Mouse (Mus musculus) heart, embryonic 15.5 days (tissue): Measurements from ENCODE around the gene Elk4. TPM values are rescaled to one million over a fixed set of nuclear protein-coding genes. Genes with fewer than 3 reads are reported as not detected.
A peak's percentile ranks its signal among the peaks of the same experiment; 100 is the strongest.

Experiments
- ATAC-seq: fragments of 200-750 bp; cut with Nextera tagmentation; replicated peaks from 2 replicates; pipeline ENCODE4 v1.8.0; 2017; ENCODE audit warnings: low read depth, moderate TSS enrichment; ENCODE audit not compliant: insufficient number of reproducible peaks, insufficient read depth, low FRiP score
- H3K27ac ChIP-seq: fragments of 300-500 bp; sonication (generic); 2 replicates; pipeline ENCODE4 v1.5.1; 2015; ENCODE audit warnings: mild to moderate bottlenecking, inconsistent platforms
- H3K27me3 ChIP-seq: fragments of 300-500 bp; sonication (generic); 2 replicates; pipeline ENCODE4 v1.6.1; 2015; ENCODE audit warnings: inconsistent platforms
- H3K36me3 ChIP-seq: fragments of 300-500 bp; sonication (generic); 2 replicates; pipeline ENCODE4 v1.6.1; 2015; ENCODE audit warnings: mild to moderate bottlenecking, inconsistent platforms
- H3K4me1 ChIP-seq: fragments of 300-500 bp; sonication (generic); replicated peaks from 2 replicates; pipeline ENCODE4 v1.6.1; 2015; ENCODE audit warnings: inconsistent platforms
- H3K4me2 ChIP-seq: fragments of 300-500 bp; sonication (generic); 2 replicates; pipeline ENCODE4 v1.6.1; 2015; ENCODE audit warnings: inconsistent platforms, mild to moderate bottlenecking, moderate library complexity
- H3K4me3 ChIP-seq: fragments of 300-500 bp; sonication (generic); 2 replicates; pipeline ENCODE4 v1.5.1; 2015; ENCODE audit warnings: mild to moderate bottlenecking, inconsistent platforms
- H3K9ac ChIP-seq: fragments of 300-500 bp; sonication (generic); 2 replicates; pipeline ENCODE4 v1.6.1; 2015; ENCODE audit warnings: mild to moderate bottlenecking, inconsistent platforms
- H3K9me3 ChIP-seq: fragments of 300-500 bp; sonication (generic); replicated peaks from 2 replicates; pipeline ENCODE4 v1.6.1; 2016; ENCODE audit warnings: inconsistent platforms
- WGBS: fragments of 180-500 bp; shearing (Covaris S2); methylation state at CpG from one replicate; pipeline ENCODE4 v1.1.7; 2015; ENCODE audit warnings: mixed read lengths; 5-methylcytosine and 5-hydroxymethylcytosine counted together
- polyA plus RNA-seq: library from polyadenylated mRNA; unstranded; fragments of >200 nt; fragmentation: Nextera tagmentation; extraction: Ambion mirVana; gene quantifications from 2 replicates; pipeline ENCODE4 v1.2.1, GENCODE M21; 2015

The Elk4 gene
- polyA plus RNA-seq, 1 experiment from 2014 or later: 14.2 TPM

- no peak overlapping the region for H3K9ac ChIP-seq
- no peak overlapping the region for H3K27ac ChIP-seq
- H3K4me3 ChIP-seq: no peak overlapping the region
- peaks cover 24% of the 10 kb centered on the region for H3K4me1 ChIP-seq
- H3K9me3 ChIP-seq: no peaks in the 10 kb centered on the region
- ATAC-seq: no peak
- 56% methylated on average over 5 of the region's 5 CpGs for WGBS
- peaks cover 44% of the 10 kb centered on the region for H3K27me3 ChIP-seq
- H3K4me2 ChIP-seq: no peak overlapping the region; the same call in 1 of the 2 replicates
- H3K36me3 ChIP-seq: no peaks in the 10 kb centered on the region
These were observed 37.1 kb upstream of the Elk4 start for GRCm38 (mm10) chr1:131970322-131970660.

DNA sequence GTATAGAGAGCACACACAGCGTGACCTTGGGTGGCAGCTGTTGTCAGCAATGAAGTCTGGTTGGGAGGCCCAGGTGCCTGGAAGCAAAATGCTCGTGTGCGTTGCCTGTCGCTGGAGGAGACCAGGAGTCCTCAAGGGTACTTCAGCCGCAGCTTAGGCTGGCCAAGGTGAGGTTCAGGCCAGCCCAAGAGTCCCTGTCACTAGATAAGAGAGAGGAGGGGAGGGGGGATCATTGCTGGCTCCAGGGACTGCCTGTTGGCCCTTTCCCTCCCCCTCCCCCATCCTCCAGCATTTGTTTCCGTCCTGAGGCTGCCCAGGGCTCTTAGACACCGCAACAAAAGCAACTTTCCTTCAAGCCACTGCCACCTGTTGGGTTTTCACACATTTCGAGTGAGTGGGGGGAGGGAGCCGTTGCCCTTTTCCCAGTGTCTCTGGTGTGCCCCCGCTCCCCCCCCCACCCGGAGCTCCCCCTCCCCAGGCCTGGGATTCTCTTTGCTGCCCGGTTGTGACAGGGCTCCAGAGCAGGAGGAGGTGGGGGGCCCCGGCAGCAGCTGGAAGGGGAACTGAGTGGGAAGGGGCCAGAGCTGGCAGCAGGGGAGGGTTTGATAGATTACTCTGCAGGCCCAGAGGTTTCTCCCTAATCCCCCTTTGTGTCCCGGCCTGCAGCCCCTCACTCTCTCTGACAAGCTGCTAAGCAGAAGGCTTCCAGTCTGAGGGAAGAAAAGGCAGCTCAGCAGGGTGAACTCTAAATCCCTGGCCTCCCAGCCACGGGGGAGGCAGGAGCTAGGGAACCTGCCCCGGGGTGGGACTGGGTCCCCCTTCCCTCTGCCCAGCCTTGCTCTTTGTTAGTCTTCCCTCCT lies 36.5 kb upstream of the Elk4 start:
- H3K4me3 ChIP-seq: no peak overlapping the region
- no peaks in the 10 kb centered on the region for H3K9me3 ChIP-seq
- no peak overlapping the region for H3K9ac ChIP-seq
- H3K27me3 ChIP-seq: peaks cover 43% of the 10 kb centered on the region
- peak overlapping the region; percentile 2; the same call in 1 of the 2 replicates for H3K27ac ChIP-seq
- peak; percentile 25; the same call in 1 of the 2 replicates for ATAC-seq
- 19% methylated on average over 15 of the region's 16 CpGs for WGBS
- H3K4me1 ChIP-seq: peaks cover 24% of the 10 kb centered on the region
- H3K36me3 ChIP-seq: no peaks in the 10 kb centered on the region
- peak overlapping the region; percentile 27; the same call in 1 of the 2 replicates for H3K4me2 ChIP-seq

- Histone ChIP-seq H3K27ac (no peak overlapping the region), H3K9ac (no peak overlapping the region)
- 50% methylated on average over 15 of the region's 15 CpGs for WGBS
These were observed 35.5 kb upstream of the Elk4 start for GRCm38 (mm10) chr1:131971771-131972497.

GRCm38 (mm10) chr1:131972498-131973334 lies 34.7 kb upstream of the Elk4 start:
- H3K4me2 ChIP-seq: no peak overlapping the region
- ATAC-seq: no peak

More at GRCm38 (mm10) chr1:131971771-131972497, 35.5 kb upstream of the Elk4 start:
- H3K36me3 ChIP-seq: no peaks in the 10 kb centered on the region
- no peak overlapping the region for H3K4me2 ChIP-seq
- no peak for ATAC-seq
- H3K9me3 ChIP-seq: no peaks in the 10 kb centered on the region
- H3K4me1 ChIP-seq: peaks cover 24% of the 10 kb centered on the region
- peaks cover 38% of the 10 kb centered on the region for H3K27me3 ChIP-seq
- H3K4me3 ChIP-seq: no peak overlapping the region

DNA sequence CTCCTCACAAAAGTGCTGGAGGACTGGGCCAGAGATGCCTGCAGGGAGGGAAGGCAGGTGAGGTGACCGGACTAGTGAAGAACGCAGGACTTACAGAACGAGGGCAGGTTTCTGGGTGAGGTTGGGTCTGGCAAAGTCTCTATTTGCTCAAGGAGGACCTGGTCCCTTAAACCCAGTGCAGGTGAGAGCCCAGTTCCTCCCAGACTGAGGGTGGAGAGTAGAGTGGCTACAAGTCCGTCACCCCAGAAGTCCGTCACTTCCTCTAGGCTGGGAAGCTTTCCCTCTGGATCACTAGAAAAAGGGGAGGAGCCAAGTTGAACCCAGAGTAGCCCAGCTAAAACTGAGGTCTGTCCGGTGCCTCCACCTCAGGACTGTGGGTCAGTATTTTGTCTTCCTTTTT lies 33.4 kb upstream of the Elk4 start:
- H3K4me2 ChIP-seq: no peak overlapping the region
- no peak overlapping the region for H3K9ac ChIP-seq
- H3K4me3 ChIP-seq: no peak overlapping the region
- no peaks in the 10 kb centered on the region for H3K36me3 ChIP-seq
- ATAC-seq: no peak
- peaks cover 26% of the 10 kb centered on the region for H3K27me3 ChIP-seq
- H3K4me1 ChIP-seq: peaks cover 24% of the 10 kb centered on the region
- H3K27ac ChIP-seq: no peak overlapping the region
- no peaks in the 10 kb centered on the region for H3K9me3 ChIP-seq
- 82% methylated on average over 6 of the region's 6 CpGs for WGBS

More at GRCm38 (mm10) chr1:131972498-131973334, 34.7 kb upstream of the Elk4 start:
- Histone ChIP-seq H3K9ac (no peak overlapping the region), H3K4me3 (no peak overlapping the region), H3K4me1 (peaks cover 24% of the 10 kb centered on the region), H3K36me3 (no peaks in the 10 kb centered on the region), H3K9me3 (no peaks in the 10 kb centered on the region), H3K27me3 (peaks cover 30% of the 10 kb centered on the region), H3K27ac (no peak overlapping the region)
- 52% methylated on average over 13 of the region's 13 CpGs for WGBS

DNA sequence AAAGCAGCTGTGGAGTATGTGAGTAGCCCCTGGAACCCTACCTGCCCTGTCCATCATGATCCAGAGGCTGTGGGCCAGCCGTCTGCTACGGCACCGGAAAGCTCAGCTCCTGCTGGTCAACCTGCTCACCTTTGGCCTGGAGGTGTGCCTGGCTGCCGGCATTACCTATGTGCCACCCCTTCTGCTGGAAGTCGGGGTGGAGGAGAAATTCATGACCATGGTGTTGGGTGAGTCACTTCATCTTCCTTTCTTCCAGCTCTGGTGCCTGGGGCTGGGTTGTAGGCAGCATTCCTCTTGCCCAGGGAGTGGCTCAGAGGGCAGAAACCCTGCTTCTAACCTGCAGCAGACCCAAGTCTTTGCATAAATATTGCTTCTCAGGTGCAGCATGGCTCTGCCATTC lies 30.5 kb upstream of the Elk4 start:
- H3K4me3 ChIP-seq: no peak overlapping the region
- no peak for ATAC-seq
- H3K4me1 ChIP-seq: peaks cover 8% of the 10 kb centered on the region
- H3K9me3 ChIP-seq: no peaks in the 10 kb centered on the region
- no peaks in the 10 kb centered on the region for H3K36me3 ChIP-seq
- no peak overlapping the region for H3K27ac ChIP-seq
- H3K27me3 ChIP-seq: peaks cover 15% of the 10 kb centered on the region; the same call in 1 of the 2 replicates
- H3K9ac ChIP-seq: no peak overlapping the region
- no peak overlapping the region for H3K4me2 ChIP-seq
- WGBS: 88% methylated on average over 5 of the region's 5 CpGs

DNA sequence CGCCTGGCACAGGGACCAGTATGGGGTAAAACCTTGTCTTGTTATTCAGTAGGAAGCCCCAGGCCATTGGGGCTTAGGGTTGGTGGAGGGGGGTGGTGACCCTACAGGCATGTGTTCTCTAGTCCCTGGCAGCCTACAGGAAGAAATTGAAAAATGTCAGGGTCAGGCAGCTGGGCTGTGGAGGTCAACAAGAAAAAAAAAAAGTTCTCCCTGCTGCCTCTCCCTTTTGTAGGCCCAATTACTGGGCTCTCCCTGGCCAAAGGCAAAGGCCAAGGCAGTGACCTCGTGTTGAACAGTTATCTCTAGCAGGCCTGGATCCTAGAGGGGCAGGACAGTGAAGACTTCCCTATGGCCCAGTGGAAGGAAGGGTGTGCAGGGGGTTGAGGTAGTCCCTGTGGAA lies 26.9 kb upstream of the Elk4 start:
- Histone ChIP-seq H3K4me1 (no peaks in the 10 kb centered on the region), H3K27ac (no peak overlapping the region), H3K36me3 (no peaks in the 10 kb centered on the region), H3K27me3 (0 out of 2 replicates have a peak, but pooled peaks cover 5% of the 10 kb centered on the region), H3K9me3 (no peaks in the 10 kb centered on the region), H3K9ac (no peak overlapping the region), H3K4me3 (no peak overlapping the region), H3K4me2 (no peak overlapping the region)
- no peak for ATAC-seq
- WGBS: 43% methylated on average over 2 of the region's 2 CpGs

- H3K4me1 ChIP-seq: no peaks in the 10 kb centered on the region
- WGBS: 53% methylated on average over 12 of the region's 12 CpGs
- no peak overlapping the region for H3K27ac ChIP-seq
- H3K36me3 ChIP-seq: no peaks in the 10 kb centered on the region
- no peak overlapping the region for H3K4me3 ChIP-seq
- no peak for ATAC-seq
- H3K9me3 ChIP-seq: no peaks in the 10 kb centered on the region
- H3K27me3 ChIP-seq: 0 out of 2 replicates have a peak, but pooled peaks cover 2% of the 10 kb centered on the region
- no peak overlapping the region for H3K4me2 ChIP-seq
- H3K9ac ChIP-seq: no peak overlapping the region
These were observed 25.9 kb upstream of the Elk4 start for GRCm38 (mm10) chr1:131981378-131982013.

DNA sequence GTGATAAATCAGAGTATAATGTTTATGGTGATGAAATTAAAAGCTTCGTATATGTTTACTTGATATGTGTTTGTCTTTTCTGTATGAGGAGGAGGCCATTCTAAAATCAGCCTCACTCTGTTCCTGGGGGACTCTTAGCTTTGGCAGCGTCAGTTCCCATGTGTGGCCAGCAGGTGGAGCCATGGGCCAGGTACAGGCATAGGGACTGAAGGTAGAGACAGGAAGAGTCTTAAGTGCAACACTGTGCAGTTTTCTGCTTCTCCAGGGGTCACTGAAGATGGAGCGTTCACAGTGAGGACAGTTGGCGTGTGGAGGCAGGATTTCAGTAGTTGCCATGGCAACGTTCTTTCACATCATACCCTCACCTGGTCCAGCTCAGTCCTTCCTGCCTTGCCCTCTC lies 24.5 kb upstream of the Elk4 start:
- Histone ChIP-seq H3K4me1 (no peaks in the 10 kb centered on the region), H3K9me3 (no peaks in the 10 kb centered on the region), H3K27me3 (no peaks in the 10 kb centered on the region), H3K27ac (no peak overlapping the region), H3K36me3 (no peaks in the 10 kb centered on the region), H3K4me3 (no peak overlapping the region), H3K9ac (no peak overlapping the region), H3K4me2 (no peak overlapping the region)
- no peak for ATAC-seq
- WGBS: 17% methylated on average over 5 of the region's 5 CpGs

- Histone ChIP-seq H3K9ac (no peak overlapping the region), H3K4me1 (no peaks in the 10 kb centered on the region), H3K4me2 (no peak overlapping the region), H3K36me3 (no peaks in the 10 kb centered on the region), H3K27me3 (no peaks in the 10 kb centered on the region), H3K27ac (no peak overlapping the region), H3K4me3 (no peak overlapping the region), H3K9me3 (no peaks in the 10 kb centered on the region)
- 75% methylated on average over 2 of the region's 2 CpGs for WGBS
- no peak for ATAC-seq
These were observed 23.6 kb upstream of the Elk4 start for GRCm38 (mm10) chr1:131983806-131984205.
